Mouse (Mus musculus): ENCODE results near the gene Adamts10. TPM values are rescaled to one million over a fixed set of nuclear protein-coding genes. Genes with fewer than 3 reads are reported as not detected.

Adamts10 gene
- polyA plus RNA-seq, 1 experiment from 2014 or later: 79.8 TPM

- Histone ChIP-seq H3K9me3 (ENCODE audit: low read length) (no peaks in the 10 kb centered on the region), H3K9ac (replicated peaks; ENCODE audit: low read depth) (no peak overlapping the region), H3K27me3 (replicated peaks; ENCODE audit: insufficient read depth, low read length) (no peaks in the 10 kb centered on the region), H3K4me2 (replicated peaks; ENCODE audit: low read depth, low read length) (no peak overlapping the region), H3K36me3 (ENCODE audit: insufficient read depth, low read length) (no peaks in the 10 kb centered on the region), H3K27ac (ENCODE audit: low read length) (no peak overlapping the region), H3K4me3 (ENCODE audit: low read depth, low read length) (no peak overlapping the region), H3K4me1 (ENCODE audit: insufficient read depth, low read depth, low read length) (peaks cover 4% of the 10 kb centered on the region; the same call in 1 of the 2 replicates)
- DNase-seq (ENCODE audit: low spot score) (peak; percentile 71), ATAC-seq (no peak)
- 0% methylated on average over 1 of the region's 1 CpGs for WGBS
- TF ChIP-seq CTCF (IDR thresholded peaks at IDR 0.05) (no peak), EP300 (IDR thresholded peaks at IDR 0.05) (peak; percentile 64)
These were observed 3.6 kb upstream of the Adamts10 start for GRCm38 (mm10) chr17:33520366-33520765.

- WGBS: 8% methylated on average over 13 of the region's 13 CpGs
- H3K4me3 ChIP-seq (ENCODE audit: low read depth, low read length): peak overlapping the region; percentile 64
- H3K4me1 ChIP-seq (ENCODE audit: insufficient read depth, low read depth, low read length): peaks cover 9% of the 10 kb centered on the region; the same call in 1 of the 2 replicates
- no peaks in the 10 kb centered on the region for H3K9me3 ChIP-seq (ENCODE audit: low read length)
- no peak for TF ChIP-seq CTCF (IDR thresholded peaks at IDR 0.05)
- TF ChIP-seq EP300 (IDR thresholded peaks at IDR 0.05): no peak
- ATAC-seq (peak; percentile 47), DNase-seq (ENCODE audit: low spot score) (no peak)
- H3K9ac ChIP-seq (replicated peaks; ENCODE audit: low read depth): peak overlapping the region; percentile 60
- H3K4me2 ChIP-seq (replicated peaks; ENCODE audit: low read depth, low read length): peak overlapping the region; percentile 54
- H3K36me3 ChIP-seq (ENCODE audit: insufficient read depth, low read length): 0 out of 2 replicates have a peak, but pooled peaks cover 3% of the 10 kb centered on the region
- H3K27ac ChIP-seq (ENCODE audit: low read length): peak overlapping the region; percentile 94
- no peaks in the 10 kb centered on the region for H3K27me3 ChIP-seq (replicated peaks; ENCODE audit: insufficient read depth, low read length)
These were observed 530 bp upstream of the Adamts10 start for GRCm38 (mm10) chr17:33523431-33523917.

- H3K27me3 ChIP-seq (replicated peaks; ENCODE audit: insufficient read depth, low read length): no peaks in the 10 kb centered on the region
- WGBS: 14% methylated on average over 2 of the region's 2 CpGs
- H3K36me3 ChIP-seq (ENCODE audit: insufficient read depth, low read length): peaks cover 10% of the 10 kb centered on the region
- H3K9ac ChIP-seq (replicated peaks; ENCODE audit: low read depth): peak overlapping the region; percentile 60
- H3K27ac ChIP-seq (ENCODE audit: low read length): peak overlapping the region; percentile 94
- peak overlapping the region; percentile 54 for H3K4me2 ChIP-seq (replicated peaks; ENCODE audit: low read depth, low read length)
- H3K9me3 ChIP-seq (ENCODE audit: low read length): no peaks in the 10 kb centered on the region
- TF ChIP-seq CTCF (IDR thresholded peaks at IDR 0.05): no peak
- no peak for TF ChIP-seq EP300 (IDR thresholded peaks at IDR 0.05)
- H3K4me3 ChIP-seq (ENCODE audit: low read depth, low read length): peak overlapping the region; percentile 64
- DNase-seq (ENCODE audit: low spot score) (peak; percentile 64), ATAC-seq (peak; percentile 47)
- H3K4me1 ChIP-seq (ENCODE audit: insufficient read depth, low read depth, low read length): peaks cover 4% of the 10 kb centered on the region; the same call in 1 of the 2 replicates
These were observed 886 bp downstream of the Adamts10 start for GRCm38 (mm10) chr17:33524806-33525373.

GRCm38 (mm10) chr17:33526506-33526905, 2.5 kb downstream of the Adamts10 start:
- Histone ChIP-seq H3K27me3 (replicated peaks; ENCODE audit: insufficient read depth, low read length) (no peaks in the 10 kb centered on the region), H3K9ac (replicated peaks; ENCODE audit: low read depth) (no peak overlapping the region), H3K4me1 (ENCODE audit: insufficient read depth, low read depth, low read length) (peaks cover 4% of the 10 kb centered on the region; the same call in 1 of the 2 replicates), H3K27ac (ENCODE audit: low read length) (peak overlapping the region; percentile 94; the same call in 1 of the 2 replicates), H3K9me3 (ENCODE audit: low read length) (no peaks in the 10 kb centered on the region), H3K36me3 (ENCODE audit: insufficient read depth, low read length) (peaks cover 25% of the 10 kb centered on the region), H3K4me2 (replicated peaks; ENCODE audit: low read depth, low read length) (peak overlapping the region; percentile 54; the same call in 1 of the 2 replicates), H3K4me3 (ENCODE audit: low read depth, low read length) (no peak overlapping the region)
- DNase-seq (ENCODE audit: low spot score) (peak; percentile 76), ATAC-seq (no peak)
- WGBS: 59% methylated on average over 3 of the region's 3 CpGs
- peak; percentile 34; the same call in 1 of the 2 replicates for TF ChIP-seq EP300 (IDR thresholded peaks at IDR 0.05)
- no peak for TF ChIP-seq CTCF (IDR thresholded peaks at IDR 0.05)

DNA sequence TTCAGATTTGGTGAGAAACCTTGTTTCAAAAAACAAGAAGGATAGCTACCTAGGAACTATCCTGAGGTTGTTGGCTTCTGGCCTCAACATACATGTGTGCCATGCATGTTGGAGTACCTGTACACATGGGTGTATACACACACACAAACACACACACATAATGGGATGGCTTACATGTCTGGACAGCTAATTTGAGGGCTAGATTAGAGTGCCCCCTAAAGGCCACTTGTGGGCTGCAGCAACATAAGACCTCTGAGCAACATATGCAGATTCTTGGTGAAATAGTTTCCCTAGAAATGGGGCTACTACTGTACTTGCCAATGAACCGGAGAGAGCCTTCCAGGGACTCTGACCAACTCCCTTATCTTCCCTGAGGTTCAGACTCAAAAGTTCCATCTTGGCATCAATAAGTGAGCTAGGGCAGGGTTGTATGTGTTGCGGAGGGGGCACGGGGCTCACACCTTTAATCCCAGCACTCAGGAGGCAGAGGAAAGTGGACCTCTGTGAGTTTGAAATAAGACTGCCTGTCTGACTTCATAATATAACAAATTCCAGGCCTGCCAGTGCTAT, 15.2 kb downstream of the Adamts10 start:
- Histone ChIP-seq H3K9ac (replicated peaks; ENCODE audit: low read depth) (no peak overlapping the region), H3K27me3 (replicated peaks; ENCODE audit: insufficient read depth, low read length) (no peaks in the 10 kb centered on the region), H3K36me3 (ENCODE audit: insufficient read depth, low read length) (peaks cover 36% of the 10 kb centered on the region), H3K4me3 (ENCODE audit: low read depth, low read length) (no peak overlapping the region), H3K9me3 (ENCODE audit: low read length) (no peaks in the 10 kb centered on the region), H3K27ac (ENCODE audit: low read length) (no peak overlapping the region), H3K4me2 (replicated peaks; ENCODE audit: low read depth, low read length) (no peak overlapping the region), H3K4me1 (ENCODE audit: insufficient read depth, low read depth, low read length) (no peaks in the 10 kb centered on the region)
- peak; percentile 64 for DNase-seq (ENCODE audit: low spot score)
- TF ChIP-seq CTCF (IDR thresholded peaks at IDR 0.05): peak; percentile 88
- TF ChIP-seq EP300 (IDR thresholded peaks at IDR 0.05): no peak
- WGBS: 89% methylated on average over 3 of the region's 3 CpGs
- peak; percentile 58; the same call in 1 of the 2 replicates for ATAC-seq

- WGBS: 89% methylated on average over 4 of the region's 4 CpGs
- no peak overlapping the region for H3K9ac ChIP-seq (replicated peaks; ENCODE audit: low read depth)
- no peak overlapping the region for H3K4me3 ChIP-seq (ENCODE audit: low read depth, low read length)
- H3K9me3 ChIP-seq (ENCODE audit: low read length): no peaks in the 10 kb centered on the region
- peaks cover 35% of the 10 kb centered on the region for H3K36me3 ChIP-seq (ENCODE audit: insufficient read depth, low read length)
- DNase-seq (ENCODE audit: low spot score) (no peak), ATAC-seq (no peak)
- no peak for TF ChIP-seq EP300 (IDR thresholded peaks at IDR 0.05)
- TF ChIP-seq CTCF (IDR thresholded peaks at IDR 0.05): no peak
- H3K4me1 ChIP-seq (ENCODE audit: insufficient read depth, low read depth, low read length): no peaks in the 10 kb centered on the region
- no peak overlapping the region for H3K4me2 ChIP-seq (replicated peaks; ENCODE audit: low read depth, low read length)
- no peak overlapping the region for H3K27ac ChIP-seq (ENCODE audit: low read length)
- H3K27me3 ChIP-seq (replicated peaks; ENCODE audit: insufficient read depth, low read length): no peaks in the 10 kb centered on the region
These were observed 15.9 kb downstream of the Adamts10 start for GRCm38 (mm10) chr17:33539878-33540277.
